Mouse (Mus musculus) Muller cell, postnatal 12 days (primary cell): ENCODE measurements at regions not wholly inside any gene's neighbourhood (a gene's known extent, or its start where the extent isn't known, plus 50 kb on each side); places are given as distances from the start of the nearest gene placed in this dataset.
A peak's percentile ranks its signal among the peaks of the same experiment; 100 is the strongest.

ENCODE experiments used
- DNase-seq: peaks from one replicate; pipeline ENCODE4 v3.0.0-alpha.2; 2015; ENCODE audit errors: inconsistent ontology term

DNA sequence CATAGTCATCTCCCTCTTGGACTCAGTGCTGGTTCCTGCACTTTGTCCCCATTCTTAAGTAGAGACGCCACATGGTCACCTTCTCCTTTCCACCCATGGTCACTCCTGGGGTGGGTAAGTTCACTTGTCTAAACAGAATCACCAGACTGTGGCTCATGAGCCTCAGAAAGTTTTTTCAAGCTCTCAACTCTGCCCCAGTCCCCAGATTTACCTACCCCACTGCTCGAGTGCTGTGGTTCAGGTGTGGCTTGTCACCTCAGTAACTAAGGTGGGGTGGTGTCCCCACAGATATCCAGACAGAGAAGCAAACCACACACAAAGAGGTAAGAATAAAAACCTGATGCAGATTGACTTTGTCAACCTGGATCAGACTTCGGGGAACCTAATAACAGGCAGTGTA, 87.6 kb downstream of the Rpl10-ps3 start:
- no peak for DNase-seq

DNA sequence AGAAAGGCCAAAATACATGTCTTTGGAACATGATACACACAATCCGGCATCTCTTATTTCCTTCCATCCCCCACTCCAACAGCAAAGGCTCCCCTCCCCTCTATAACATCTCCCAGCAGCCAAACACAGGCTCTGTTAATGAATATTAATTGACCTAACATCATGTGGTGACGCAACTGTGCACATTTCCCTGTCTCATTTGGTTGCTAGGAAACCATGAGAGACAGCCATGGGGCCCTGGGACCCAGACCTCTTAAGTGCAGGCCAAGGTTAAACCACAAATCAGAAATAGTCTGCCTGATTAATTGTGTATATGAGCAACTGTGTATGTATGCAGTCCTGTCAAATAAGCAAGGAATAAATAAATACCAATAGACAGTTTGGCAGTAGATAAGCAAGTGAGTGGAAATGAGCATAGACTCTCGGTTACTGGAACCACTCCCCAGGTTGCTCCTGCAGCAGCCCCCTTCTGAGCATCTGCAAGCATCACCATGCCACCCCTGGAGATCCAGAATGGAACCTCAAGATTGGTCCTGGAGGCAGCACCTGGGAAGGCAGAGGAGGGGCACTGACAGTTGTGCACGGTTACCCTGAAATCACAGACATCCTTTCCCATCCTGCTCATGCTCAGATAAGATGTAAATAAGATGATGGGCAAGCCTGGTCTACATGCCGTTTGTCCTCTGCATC, 99.6 kb downstream of the Rpl10-ps3 start:
- DNase-seq = peak; percentile 83

DNA sequence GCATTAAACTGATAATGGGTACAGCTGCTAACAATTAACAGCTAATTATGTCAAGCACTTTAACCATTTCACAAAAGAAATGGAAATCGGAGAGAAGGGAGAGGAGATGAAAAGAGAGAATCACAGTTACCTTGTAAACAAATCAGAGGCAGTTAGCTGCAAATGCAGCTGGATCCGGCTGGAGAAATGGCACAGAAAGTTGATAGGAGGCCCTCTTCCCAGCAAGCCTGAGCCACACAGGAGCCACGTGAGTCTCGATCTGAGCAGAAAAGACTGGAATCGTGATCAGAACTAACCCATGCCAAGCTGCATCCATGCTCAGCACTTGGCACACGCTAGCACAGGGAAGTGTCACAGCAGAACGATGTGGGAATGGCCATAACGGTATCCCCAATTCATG, 103.8 kb downstream of the Rpl10-ps3 start:
- peak; percentile 19 for DNase-seq

DNA sequence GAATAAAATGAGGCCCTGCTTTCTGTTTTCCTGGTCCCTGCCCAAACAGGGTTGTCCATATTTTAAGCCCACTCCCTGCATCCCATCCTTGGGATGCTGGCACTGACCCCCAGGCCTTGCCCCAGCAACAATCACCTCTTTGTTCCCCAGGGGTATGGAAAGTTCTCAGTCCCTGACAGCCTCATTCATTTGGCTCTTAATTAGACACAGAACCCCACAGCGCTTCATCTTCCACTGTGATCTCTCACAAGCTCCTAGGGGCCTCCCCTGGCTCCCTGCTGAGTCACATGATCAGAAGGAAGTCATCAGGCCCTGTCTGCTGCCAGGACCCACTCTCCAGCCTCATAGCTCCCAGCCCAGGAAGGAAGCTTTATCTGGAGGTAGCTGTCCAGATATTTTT, 108.9 kb downstream of the Rpl10-ps3 start:
- peak; percentile 90 for DNase-seq

DNA sequence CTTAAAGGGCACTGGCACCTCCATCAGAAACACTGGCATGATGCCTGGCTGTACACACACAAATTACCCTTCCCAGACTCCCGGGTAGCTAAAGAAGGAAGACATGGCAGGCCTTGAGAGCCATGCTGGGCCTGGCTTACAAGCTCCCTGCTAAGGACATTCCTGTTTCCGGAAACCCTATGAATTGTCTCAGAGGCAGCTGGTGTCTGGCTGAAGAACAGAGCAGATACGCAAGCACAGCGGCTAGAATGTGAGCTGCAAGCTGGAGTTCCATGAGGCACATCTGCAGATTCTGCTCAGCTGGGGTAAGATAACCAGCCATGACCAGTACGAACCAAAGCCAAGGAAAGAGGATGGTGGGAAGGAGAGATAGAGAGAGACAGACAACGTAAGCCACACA, 110.1 kb downstream of the Rpl10-ps3 start:
- DNase-seq = no peak

DNA sequence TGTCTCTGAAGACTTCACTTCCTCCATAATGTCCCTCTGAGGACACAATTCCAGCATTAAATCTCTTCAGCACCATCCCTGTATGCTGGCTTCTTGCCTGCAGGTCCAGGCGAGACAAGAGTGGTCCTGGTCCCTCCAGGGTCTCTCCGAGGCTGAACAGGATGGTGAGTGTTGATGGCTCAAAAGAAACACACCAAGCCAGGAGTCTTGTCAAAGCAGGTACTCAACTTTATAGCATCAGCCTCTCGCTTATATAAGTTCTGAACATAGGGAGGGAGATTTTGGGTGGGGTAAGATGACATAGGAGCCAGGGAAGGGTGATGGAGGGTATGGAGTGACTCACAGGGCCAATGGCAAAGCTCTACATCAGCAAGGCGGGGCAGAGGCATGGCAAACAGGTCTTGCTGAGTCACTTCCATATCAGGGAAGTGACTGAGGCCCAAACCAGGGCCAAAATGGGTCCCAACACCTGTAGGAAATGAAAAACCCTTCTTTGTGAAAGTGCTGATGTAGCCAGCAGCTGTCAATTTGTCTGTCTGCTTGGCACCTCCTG, 111.7 kb downstream of the Rpl10-ps3 start:
- no peak for DNase-seq

DNA sequence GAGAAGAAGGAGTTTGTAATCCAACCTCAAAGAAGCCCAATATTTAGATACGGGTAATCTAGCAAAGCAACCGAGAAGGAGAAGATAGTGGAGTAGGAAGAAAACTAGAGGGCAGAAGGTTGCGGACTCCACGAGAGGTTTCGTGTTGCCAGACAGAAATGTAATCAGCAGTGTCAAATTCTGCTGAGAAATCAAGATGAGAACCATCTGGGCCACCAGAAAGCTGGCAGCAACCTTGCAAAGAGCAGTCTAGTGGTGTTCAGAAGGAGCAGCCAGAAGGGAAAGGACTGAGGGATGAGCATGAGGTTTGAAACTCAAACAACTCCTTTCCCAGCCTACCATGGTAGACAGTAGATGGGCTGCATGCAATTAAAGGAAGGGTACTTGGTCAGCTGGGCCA, 134.3 kb downstream of the Rpl10-ps3 start:
- no peak for DNase-seq

DNA sequence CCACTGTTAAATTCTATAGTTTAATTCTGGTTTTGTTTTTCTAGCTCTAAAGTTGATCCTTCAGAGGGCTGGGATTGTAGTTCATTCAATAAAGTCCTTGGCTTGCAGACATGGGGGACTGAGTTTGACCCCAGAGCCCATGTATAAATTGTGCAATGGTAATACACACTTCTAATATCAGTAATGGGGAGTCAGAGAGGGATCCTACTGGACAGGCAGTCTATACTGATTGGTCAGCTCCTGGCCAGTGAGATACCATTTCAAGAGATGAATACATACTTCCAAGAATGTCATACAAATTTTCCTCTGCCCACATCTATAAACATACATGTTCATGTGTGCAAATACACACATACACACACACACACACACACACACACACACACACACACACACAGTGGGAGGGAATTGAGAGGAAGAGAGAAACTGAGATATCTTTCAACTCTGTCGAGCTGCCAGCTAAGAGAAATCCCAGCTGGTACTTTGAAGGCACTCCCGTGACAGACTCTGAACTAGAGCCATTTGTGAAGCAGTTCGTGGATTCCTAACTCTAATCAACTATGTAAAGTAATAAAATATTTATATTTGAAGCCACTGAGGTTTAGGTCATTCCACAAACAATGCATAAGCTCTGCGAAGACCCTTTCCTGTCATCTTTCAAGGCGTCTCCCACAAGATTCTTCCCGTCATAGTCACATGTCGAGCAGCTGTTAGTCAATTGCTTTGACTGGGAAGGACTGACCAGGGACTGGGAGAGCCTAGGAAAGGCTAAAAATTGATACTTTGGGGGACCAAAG, 145.1 kb downstream of the Rpl10-ps3 start:
- DNase-seq = no peak

DNA sequence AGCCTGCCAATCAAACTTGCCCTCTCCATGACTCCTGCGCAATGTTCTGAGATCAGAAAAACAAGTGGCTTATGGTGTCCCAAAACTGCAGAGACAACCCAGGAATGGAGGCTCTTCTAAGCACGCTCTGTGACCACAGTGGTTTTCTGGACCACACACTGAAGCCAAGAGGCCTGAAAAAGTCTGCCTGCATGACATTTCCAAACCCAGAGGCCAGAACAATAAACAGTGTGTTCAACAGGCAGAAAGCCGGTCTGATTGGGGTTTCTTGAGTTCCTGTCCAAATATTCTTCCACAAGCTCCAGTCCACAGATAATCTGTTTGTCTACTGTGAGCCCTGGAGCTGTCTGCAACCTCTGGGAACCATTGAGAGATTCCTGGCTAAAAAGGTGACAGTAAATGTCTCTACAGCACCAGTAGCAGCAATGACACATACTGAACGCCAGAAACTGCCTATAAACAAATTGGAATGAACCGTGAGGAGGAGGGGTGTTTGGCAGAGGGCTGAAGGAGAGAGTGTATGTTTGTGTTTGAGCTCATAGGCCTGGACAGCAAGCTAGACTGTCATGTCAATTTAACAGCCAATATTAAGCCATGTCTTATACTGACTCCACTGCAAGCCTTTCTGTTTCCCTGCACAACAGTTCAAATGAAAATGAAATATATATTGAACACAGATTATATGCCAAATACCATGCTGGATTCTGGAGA, 152.2 kb downstream of the Rpl10-ps3 start:
- DNase-seq = peak; percentile 92

DNA sequence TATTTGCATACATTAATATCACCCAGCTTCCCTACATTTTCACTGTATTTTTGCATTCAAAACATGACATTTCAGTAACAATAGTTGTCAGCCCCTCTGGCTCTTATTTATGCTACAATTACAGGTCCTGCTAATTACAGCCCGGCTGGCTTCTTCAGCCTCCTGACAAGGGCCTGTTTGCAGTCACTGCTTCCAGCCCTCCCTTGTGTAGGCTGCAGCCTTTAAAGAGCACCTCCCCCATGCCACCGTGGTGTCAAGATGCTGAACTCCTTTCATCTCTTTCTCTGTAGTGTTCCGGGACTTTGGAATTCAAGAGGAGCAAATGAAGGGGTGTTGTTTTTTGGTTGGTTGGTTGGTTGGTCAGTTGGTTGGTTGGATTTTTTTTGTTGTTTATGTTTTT, 153.6 kb downstream of the Rpl10-ps3 start:
- DNase-seq = no peak

DNA sequence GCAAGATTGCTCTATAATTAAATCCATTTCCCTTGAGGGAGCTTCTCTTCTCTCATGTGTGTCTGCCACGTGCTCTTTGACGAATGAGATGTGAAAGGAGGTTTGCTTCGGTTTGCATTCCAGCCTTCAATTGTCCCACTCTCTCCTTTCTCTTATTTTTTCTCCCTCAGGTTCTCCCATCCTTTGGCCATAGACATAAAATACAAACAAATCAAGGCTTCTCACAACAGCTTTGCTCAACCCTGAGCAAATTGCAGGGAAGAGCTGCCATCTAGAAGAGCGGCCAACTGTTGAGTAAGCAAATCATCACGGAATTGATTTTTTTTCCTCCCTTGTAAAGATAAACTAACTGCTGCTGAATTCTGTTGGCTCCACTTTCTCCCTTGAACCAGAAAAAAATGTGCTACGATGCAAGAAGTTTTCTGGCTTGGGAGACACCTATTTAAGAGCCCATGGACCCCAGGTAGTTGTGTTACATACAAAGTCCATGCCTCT, 156.1 kb downstream of the Rpl10-ps3 start:
- peak; percentile 56 for DNase-seq

DNA sequence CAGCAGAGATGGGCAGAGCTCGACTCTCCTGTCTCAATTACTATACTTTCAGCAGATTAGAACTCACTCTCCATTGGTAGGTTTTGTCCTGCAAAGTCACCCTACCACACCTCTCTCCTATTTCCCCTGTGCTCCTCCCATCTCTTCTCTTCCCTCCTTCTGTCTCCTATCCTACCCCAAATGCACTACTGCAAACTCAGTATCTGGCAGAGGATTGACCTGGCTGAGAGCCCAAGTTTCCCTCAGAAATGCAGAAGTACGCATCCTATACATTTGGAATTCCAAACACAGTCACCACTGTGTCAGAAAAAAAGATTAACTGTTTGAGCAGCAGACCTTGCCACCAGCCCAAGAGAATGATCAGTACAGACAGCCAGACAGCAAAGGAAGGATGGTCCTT, 163.4 kb downstream of the Rpl10-ps3 start:
- no peak for DNase-seq

DNA sequence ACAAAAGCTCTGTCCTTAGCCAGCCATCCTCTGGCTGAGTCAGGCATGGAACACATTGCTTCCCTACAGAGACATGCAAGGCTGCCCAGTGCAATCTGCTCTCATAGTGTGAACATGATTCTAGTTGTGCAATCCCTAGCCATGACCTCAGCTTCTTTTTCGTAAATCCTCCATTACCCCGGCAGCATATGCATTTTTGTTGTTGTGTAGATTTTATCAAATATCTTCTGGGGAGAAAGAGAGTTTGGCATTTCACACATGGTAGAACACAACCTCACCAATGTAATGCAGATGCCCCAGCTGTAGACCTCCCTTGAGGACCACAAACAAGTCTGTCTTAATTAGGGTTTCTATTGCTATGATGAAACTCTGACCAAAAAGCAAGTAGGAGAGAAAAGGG, 168.6 kb downstream of the Rpl10-ps3 start:
- DNase-seq = no peak

DNA sequence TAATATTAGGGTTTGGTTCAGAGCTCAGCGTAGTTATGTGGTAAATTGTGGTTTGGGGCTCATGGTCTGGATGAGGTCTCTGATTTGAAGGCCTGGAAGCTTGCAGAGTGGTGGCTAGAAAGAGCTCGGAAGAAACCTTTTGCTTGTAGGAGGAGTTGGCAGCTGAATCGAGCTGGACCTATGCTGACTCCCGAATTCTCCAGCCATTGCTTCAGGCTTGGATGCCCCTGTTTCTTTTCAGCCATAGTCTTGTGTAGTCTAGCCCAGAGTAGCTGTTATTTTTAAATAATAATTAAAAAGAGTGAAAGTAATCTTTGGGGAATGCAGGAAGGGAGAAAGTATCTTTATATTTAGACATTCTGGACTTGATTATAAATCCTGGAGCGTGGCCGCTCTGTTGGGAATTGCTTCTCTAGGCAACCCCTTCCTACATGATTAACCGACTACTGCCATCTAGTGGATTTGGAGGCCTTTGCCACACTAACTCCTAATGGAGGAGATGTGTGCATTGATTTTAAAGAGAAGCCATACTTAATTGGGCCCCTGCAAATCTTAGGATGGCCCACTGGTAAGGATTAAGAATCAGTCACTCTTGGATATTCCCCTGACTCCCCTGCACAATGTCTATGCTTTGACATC, 172.8 kb downstream of the Rpl10-ps3 start:
- peak; percentile 87 for DNase-seq

DNA sequence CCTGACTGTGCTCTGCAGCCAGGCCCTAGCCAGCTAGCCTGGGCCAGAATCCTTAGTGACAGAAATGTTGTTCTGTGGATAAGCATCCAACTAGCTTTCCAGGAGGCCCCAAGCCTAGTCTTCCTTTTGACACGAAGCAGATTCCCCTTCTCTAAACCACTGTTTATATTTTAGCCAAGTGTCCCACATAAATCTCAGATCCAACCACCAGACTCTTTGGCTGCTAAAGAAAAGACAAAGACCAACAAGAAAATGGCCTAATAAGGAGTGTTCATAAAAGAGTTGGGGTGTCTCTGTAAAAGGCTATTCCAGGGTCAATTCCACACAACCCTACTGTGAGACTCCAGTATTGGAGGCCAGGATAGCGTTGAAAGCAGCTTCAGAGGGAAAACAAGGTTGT, 173.6 kb downstream of the Rpl10-ps3 start:
- no peak for DNase-seq

DNA sequence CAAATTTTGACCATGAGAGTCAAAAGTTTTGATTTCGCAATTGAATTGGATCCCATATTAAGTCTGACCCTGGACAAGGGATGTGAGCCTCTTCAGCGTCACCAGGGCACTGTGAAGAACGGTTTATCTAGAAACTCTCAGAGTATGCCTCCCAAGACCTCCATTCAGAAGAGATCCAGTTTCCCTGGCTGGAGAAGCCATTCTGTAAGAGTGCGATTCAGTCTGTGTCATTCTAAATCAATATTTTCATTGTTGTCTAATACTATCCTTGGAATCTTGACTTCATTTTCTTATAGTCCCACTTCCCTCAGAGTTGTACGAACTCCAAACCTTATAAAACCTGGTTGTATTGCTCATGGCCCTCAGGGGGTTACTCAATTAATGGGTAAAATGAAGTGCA, 174.1 kb downstream of the Rpl10-ps3 start:
- DNase-seq = no peak

DNA sequence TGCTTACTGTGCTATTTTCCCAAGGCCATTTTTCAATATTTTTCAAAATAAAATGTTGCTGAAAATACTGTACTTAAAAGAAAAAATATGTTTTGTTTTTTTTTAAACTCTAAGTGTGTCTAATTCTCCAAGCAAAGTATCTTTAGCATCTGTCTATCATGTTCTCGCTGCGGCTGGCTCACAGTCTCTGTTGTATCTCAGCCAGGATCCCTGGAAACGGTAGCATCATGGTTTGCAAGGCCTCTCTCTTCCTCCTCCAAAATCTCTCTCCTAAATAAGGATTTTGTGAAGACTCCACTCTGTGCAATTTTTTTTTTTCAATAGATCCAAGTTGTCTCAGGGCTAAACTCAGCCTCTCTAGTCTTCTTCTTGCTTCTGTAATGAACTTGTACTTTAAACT, 190.2 kb downstream of the Rpl10-ps3 start:
- no peak for DNase-seq

DNA sequence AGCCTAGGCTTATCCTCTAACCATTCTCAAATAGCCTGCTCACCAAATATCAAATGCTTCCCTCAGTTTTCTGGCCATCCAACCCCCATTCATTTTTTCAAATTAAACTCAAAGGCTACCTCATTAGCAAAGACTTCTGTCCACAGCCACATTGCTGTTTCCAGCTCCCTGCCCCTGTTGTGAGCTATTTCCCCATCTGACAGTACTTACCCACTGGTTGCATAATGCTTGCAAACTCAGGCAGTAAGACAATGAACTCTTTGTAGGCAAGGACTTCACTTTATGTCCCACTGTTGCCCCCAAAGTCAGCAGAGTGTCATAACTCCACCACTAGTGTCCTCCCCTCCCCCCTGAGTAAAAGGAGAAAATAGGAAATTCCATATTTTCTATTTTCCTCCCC, 194.7 kb downstream of the Rpl10-ps3 start:
- DNase-seq = peak; percentile 85

DNA sequence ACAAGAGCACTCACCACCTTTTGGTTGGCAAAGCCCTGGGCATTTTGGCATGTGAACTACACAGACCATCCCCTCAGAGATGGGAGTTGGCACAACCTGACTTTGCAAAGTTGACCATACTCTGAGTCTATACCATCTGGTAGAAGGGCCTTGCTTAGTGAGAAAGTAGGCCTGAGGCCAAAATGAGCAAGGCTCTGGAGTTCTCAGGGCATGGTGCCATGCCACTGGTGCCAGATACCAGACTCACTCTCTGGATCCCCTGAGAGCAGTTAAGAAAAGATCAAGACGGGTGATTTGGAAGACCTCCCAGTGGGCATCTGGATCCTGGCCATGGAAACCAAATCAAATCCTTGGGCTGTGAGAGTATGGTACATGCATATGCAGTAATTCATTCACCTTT, 202.0 kb downstream of the Rpl10-ps3 start:
- peak; percentile 42 for DNase-seq

DNA sequence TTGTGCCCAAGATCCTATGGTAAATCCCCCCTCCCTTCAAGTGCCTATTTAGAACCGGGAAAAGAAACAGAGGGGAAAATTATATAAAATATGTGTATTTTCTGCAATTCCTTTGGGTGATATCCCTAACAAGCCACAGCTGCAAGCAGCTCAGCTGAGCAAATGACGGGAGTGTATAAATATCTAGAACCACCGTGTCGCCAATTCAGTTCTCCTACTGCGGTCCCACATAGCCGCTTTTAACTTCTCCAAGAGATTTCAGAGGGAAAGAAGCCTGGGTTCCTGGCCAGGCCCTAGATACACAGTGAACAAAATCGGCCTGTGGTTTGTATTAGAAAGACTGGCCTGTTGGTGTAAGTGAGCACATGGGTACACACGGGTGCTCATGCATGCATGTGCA, 202.7 kb downstream of the Rpl10-ps3 start:
- no peak for DNase-seq

DNA sequence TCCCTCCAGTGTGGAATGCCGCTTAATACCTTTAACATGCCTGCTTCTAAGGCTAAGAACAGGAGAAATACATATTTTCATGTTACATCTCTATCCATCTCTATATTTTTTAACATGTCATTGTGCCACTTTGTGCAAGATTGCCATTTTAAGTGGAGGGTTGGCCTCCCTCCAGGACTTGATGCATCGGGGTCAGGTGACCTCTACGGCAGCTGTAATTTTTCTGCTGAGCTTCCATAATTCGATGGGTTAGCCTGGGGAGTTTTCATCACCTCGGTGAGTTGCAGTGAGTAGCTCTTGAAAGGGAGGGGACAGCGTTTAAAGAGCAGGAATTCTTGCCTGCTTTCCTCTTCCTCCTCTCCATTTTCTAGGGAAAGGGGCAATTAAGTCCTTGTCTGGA, 203.6 kb downstream of the Rpl10-ps3 start:
- DNase-seq = no peak
